Comparison of ENCODE assay signal across 8 mouse cellular contexts in genomic region chr11:97545808-97546560, GRCm38 (mm10). TPM values are rescaled to one million over a fixed set of nuclear protein-coding genes. Genes with fewer than 3 reads are reported as not detected.
A peak's percentile ranks its signal among the peaks of the same experiment; 100 is the strongest.
DNase-seq lines count a peak whose midpoint lies in the region; ATAC-seq and TF ChIP-seq lines count a peak whose summit lies in the region.

No protein-coding gene starts in this region.

- peak; percentile 30; the same call in 1 of the 2 replicates for ATAC-seq in kidney, embryonic 14.5 days (ENCODE audit: low FRiP score, low TSS enrichment)
- ATAC-seq in granulocyte monocyte progenitor cell, adult 5-6 weeks (replicated peaks; ENCODE audit: poor library complexity, severe bottlenecking), result peak; percentile 58
- ATAC-seq in midbrain, embryonic 12.5 days (ENCODE audit: low FRiP score, low read depth), result no peak

- no peak for DNase-seq in kidney, adult 11 months
- DNase-seq in adrenal gland, postnatal 4 days (ENCODE audit: low spot score in 2 of 2), result no peak
- no peak for DNase-seq in layer of hippocampus, adult 18-20 months (ENCODE audit: low spot score in 2 of 2)
- DNase-seq in adipocyte (ENCODE audit: low spot score), result no peak

- no peaks in the 10 kb centered on the region for H3K9me3 ChIP-seq in kidney, embryonic 14.5 days (ENCODE audit: control insufficient read depth, low read length)
- no peaks in the 10 kb centered on the region for H3K9me3 ChIP-seq in midbrain, embryonic 12.5 days

- WGBS in kidney, embryonic 14.5 days, result 2% methylated on average over 26 of the region's 26 CpGs
- 4% methylated on average over 26 of the region's 26 CpGs for WGBS in midbrain, embryonic 12.5 days

- H3K9ac ChIP-seq in kidney, embryonic 14.5 days (ENCODE audit: low read depth, low read length), result peak overlapping the region; percentile 69; the same call in 1 of the 2 replicates
- peak overlapping the region; percentile 77 for H3K9ac ChIP-seq in midbrain, embryonic 12.5 days (replicated peaks)

- peak overlapping the region; percentile 62 for H3K4me3 ChIP-seq in kidney, embryonic 14.5 days (ENCODE audit: low read length)
- peak overlapping the region; percentile 30 for H3K4me3 ChIP-seq in bone marrow macrophage, adult 2 months (ENCODE audit: insufficient read depth, low read length)
- H3K4me3 ChIP-seq in midbrain, embryonic 12.5 days, result peak overlapping the region; percentile 56

- no peaks in the 10 kb centered on the region for H3K36me3 ChIP-seq in kidney, embryonic 14.5 days (ENCODE audit: control insufficient read depth, insufficient read depth, low read length)
- no peaks in the 10 kb centered on the region for H3K36me3 ChIP-seq in midbrain, embryonic 12.5 days

- peak overlapping the region; percentile 99 for H3K4me2 ChIP-seq in kidney, embryonic 14.5 days (replicated peaks; ENCODE audit: low read depth, low read length)
- peak overlapping the region; percentile 98 for H3K4me2 ChIP-seq in midbrain, embryonic 12.5 days (replicated peaks)

- H3K4me1 ChIP-seq in kidney, embryonic 14.5 days (ENCODE audit: control insufficient read depth, insufficient read depth, low read length), result peaks cover 14% of the 10 kb centered on the region; the same call in 1 of the 2 replicates
- H3K4me1 ChIP-seq in bone marrow macrophage, adult 2 months (ENCODE audit: control insufficient read depth, insufficient read depth, low read length), result peaks cover 4% of the 10 kb centered on the region
- peaks cover 41% of the 10 kb centered on the region for H3K4me1 ChIP-seq in midbrain, embryonic 12.5 days

- no peak for TF ChIP-seq POLR2A in bone marrow macrophage, adult 2 months (IDR thresholded peaks at IDR 0.05; ENCODE audit: borderline replicate concordance, low read depth, low read length)

- TF ChIP-seq CTCF in bone marrow macrophage, adult 2 months (IDR thresholded peaks at IDR 0.05; ENCODE audit: low read depth, low read length), result no peak

- H3K27me3 ChIP-seq in kidney, embryonic 14.5 days (ENCODE audit: control insufficient read depth, insufficient read depth, low read length), result peaks cover 73% of the 10 kb centered on the region
- peaks cover 93% of the 10 kb centered on the region for H3K27me3 ChIP-seq in midbrain, embryonic 12.5 days

- no peak overlapping the region for H3K27ac ChIP-seq in kidney, embryonic 14.5 days (ENCODE audit: low read depth, low read length)
- H3K27ac ChIP-seq in bone marrow macrophage, adult 2 months (ENCODE audit: insufficient read depth, low read depth, low read length), result no peak overlapping the region
- H3K27ac ChIP-seq in midbrain, embryonic 12.5 days (replicated peaks), result no peak overlapping the region

RNA-seq across cellular contexts. Expression of gene Srcin1, which starts 30.0 kb away (rescaled TPM):
- polyA plus RNA-seq in kidney, embryonic 14.5 days (2014; fragmentation: Nextera tagmentation; extraction: Ambion mirVana), result 0.97 and 1.1 TPM in 2 replicates
- polyA plus RNA-seq in bone marrow macrophage, adult 2 months (2012; ENCODE audit: insufficient read depth, insufficient read length, missing spikeins), result not detected in 2 replicates
- not detected in 2 replicates for total RNA-seq in granulocyte monocyte progenitor cell, adult 5-6 weeks (2014; fragmentation: Nextera tagmentation)
- total RNA-seq in granulocyte monocyte progenitor cell, adult 5-6 weeks (2017), result not detected in 2 replicates
- 6.5 and 7.3 TPM in 2 replicates for polyA plus RNA-seq in midbrain, embryonic 12.5 days (2016; fragmentation: Nextera tagmentation; extraction: Ambion mirVana)
- total RNA-seq in adrenal gland, postnatal 4 days (2021), result 10 to 100 TPM; 12.0 to 14.3 TPM
- 100 to 1,000 TPM; 218 to 221 TPM for total RNA-seq in layer of hippocampus, adult 18-20 months (2021)

RNA-seq across cellular contexts. Expression of gene 4933428G20Rik, which starts 45.8 kb away (rescaled TPM):
- polyA plus RNA-seq in kidney, embryonic 14.5 days (2014; fragmentation: Nextera tagmentation; extraction: Ambion mirVana), result 0.15 and 0.69 TPM in 2 replicates
- not detected in 2 replicates for polyA plus RNA-seq in bone marrow macrophage, adult 2 months (2012; ENCODE audit: insufficient read depth, insufficient read length, missing spikeins)
- total RNA-seq in granulocyte monocyte progenitor cell, adult 5-6 weeks (2014; fragmentation: Nextera tagmentation), result not detected in 2 replicates
- 0.22 TPM in 1 of 2 replicates, not detected in the other for total RNA-seq in granulocyte monocyte progenitor cell, adult 5-6 weeks (2017)
- 0.77 and 0.84 TPM in 2 replicates for polyA plus RNA-seq in midbrain, embryonic 12.5 days (2016; fragmentation: Nextera tagmentation; extraction: Ambion mirVana)
- total RNA-seq in adrenal gland, postnatal 4 days (2021), result under 1 TPM; 0.37 to 0.48 TPM
- total RNA-seq in layer of hippocampus, adult 18-20 months (2021), result not detected

Comparison
In these comparisons a context has a peak if more than half of its experiments do, and no peak if none do; other contexts are left out.
1. RNA of gene Srcin1, which starts 30.0 kb away (total RNA-seq): 218 to 221 TPM in layer of hippocampus, adult 18-20 months; 12.0 to 14.3 TPM in adrenal gland, postnatal 4 days and not detected in granulocyte monocyte progenitor cell, adult 5-6 weeks; every median in the first group is over 10 times any median in the second.
2. Peak in every context shown above with its lines, with median percentiles within 50 percentile points of each other: H3K4me3 ChIP-seq.